Mouse (Mus musculus): ENCODE measurements around the gene Rad51b. TPM values are rescaled to one million over a fixed set of nuclear protein-coding genes. Genes with fewer than 3 reads are reported as not detected.

The Rad51b gene
- polyA plus RNA-seq, 1 experiment from 2014 or later: 3.9 TPM

DNA sequence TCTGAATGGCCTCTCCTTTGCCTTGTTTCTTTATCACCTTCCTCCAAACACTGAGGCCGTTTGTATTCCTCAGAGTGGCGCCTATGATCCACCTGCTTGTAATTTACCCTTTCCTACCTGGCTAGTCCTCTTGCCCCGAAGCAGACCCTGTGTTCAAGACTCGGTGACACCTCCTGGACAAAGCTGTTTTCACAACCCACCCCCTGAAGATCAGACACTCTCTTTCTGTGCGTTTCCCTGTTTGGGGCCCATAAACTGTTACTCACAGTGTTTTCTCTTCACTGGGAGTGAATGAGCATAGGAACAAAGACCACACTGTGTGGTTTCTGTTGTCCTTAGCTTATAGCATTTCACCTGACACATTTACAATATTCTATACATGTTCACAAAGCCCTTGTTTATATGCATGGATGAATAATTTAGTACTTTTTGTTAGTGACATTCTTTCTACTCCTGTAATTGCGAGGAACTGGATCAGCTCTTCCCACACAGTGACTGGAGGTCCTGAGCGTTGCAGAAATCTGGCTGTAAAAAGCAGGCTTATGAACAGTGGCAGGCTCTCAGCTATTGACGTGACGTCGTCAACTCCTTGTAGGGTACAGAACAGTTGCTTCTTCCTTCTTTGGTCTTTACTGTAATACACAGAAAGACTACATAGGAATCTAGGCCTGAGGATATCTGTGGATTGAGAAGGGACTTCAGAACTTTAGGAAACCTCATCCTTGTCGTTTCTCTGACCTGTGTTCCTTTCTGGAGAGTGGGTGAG lies 408.6 kb downstream of the Rad51b start:
- 42% methylated on average over 11 of the region's 11 CpGs for WGBS
- H3K9me3 ChIP-seq (replicated peaks; ENCODE audit: low read length): no peaks in the 10 kb centered on the region

DNA sequence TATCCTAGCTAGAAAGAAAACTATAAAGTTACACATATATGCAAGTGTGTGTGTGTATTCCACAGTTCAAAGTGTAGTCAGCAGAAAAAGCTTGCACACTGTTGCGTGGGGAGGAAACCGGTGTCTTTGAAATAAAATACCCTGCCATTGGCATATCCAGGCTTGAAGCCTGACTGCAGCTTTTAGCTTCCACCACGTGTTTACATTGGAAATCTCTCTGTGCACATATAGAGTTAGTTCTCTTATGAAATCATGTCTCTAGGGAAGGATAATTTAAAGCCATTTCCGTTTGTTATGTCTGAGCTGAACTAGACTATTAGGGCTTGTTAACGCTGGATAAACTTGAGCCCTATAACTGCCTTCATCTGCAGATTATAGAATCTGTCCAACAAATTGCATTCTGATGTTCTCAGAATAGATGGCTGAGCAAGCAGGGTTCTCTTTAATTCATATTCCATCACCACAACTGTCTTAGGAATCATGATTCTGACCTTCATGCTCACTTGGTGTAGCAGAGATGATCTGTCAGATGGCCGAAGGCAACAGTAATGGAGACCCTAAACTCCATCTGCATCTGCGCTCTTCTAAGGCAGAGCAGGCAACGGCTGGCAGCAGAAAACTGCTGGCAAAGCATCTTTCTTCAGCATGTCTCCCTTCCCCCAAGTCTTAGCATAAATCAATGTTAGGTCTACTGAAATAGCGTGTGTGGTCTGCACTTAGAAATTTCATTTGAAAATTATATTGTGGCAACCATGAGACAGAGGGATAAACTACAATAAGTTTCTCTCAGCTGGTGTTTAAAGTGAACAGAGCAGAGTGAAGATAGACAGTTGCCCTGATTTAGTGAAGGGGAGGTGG lies 410.7 kb downstream of the Rad51b start:
- H3K4me2 ChIP-seq (ENCODE audit: low read length): no peak overlapping the region
- ATAC-seq (replicated peaks; ENCODE audit: low FRiP score, low read depth) (no peak), DNase-seq (ENCODE audit: low spot score) (peak; percentile 84)
- H3K27ac ChIP-seq: peak overlapping the region; percentile 72
- whole genome bisulfite sequencing: 32% methylated on average over 9 of the region's 9 CpGs
- H3K27me3 ChIP-seq (ENCODE audit: insufficient read depth, low read length): no peaks in the 10 kb centered on the region
- H3K9ac ChIP-seq (ENCODE audit: low read depth, low read length): no peak overlapping the region
- H3K4me3 ChIP-seq (replicated peaks; ENCODE audit: low read depth, low read length): no peak overlapping the region
- TF ChIP-seq CTCF (IDR thresholded peaks at IDR 0.05; ENCODE audit: low read depth): no peak
- no peaks in the 10 kb centered on the region for H3K36me3 ChIP-seq (ENCODE audit: insufficient read depth, low read length)
- peaks cover 22% of the 10 kb centered on the region for H3K4me1 ChIP-seq (replicated peaks; ENCODE audit: insufficient read depth, low read length)
- H3K9me3 ChIP-seq (replicated peaks; ENCODE audit: low read length): no peaks in the 10 kb centered on the region

More for the DNA sequence above, 408.6 kb downstream of the Rad51b start:
- no peak for TF ChIP-seq CTCF (IDR thresholded peaks at IDR 0.05; ENCODE audit: low read depth)
- no peak for DNase-seq (ENCODE audit: low spot score)
- peaks cover 22% of the 10 kb centered on the region for H3K4me1 ChIP-seq (replicated peaks; ENCODE audit: insufficient read depth, low read length)
- no peak overlapping the region for H3K9ac ChIP-seq (ENCODE audit: low read depth, low read length)
- H3K27me3 ChIP-seq (ENCODE audit: insufficient read depth, low read length): no peaks in the 10 kb centered on the region
- no peak overlapping the region for H3K27ac ChIP-seq
- H3K4me3 ChIP-seq (replicated peaks; ENCODE audit: low read depth, low read length): no peak overlapping the region
- no peaks in the 10 kb centered on the region for H3K36me3 ChIP-seq (ENCODE audit: insufficient read depth, low read length)
- no peak overlapping the region for H3K4me2 ChIP-seq (ENCODE audit: low read length)
- no peak for ATAC-seq (replicated peaks; ENCODE audit: low FRiP score, low read depth)

DNA sequence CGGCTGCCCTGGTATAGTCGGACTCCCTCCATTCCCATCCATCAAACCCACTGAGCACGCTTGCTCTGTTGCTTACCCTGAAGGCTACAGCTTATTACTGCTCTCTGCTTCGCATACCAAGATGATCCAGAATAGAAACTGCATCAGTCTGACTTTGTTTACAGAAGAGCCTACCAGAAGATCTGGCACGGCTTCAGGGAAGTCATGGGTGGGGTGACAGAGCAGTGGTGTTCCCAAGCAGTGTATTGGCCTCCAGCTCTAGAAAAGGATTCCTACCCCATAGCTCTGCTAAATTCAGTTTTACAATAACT lies 411.3 kb downstream of the Rad51b start:
- WGBS: 25% methylated on average over 5 of the region's 5 CpGs
- DNase-seq (ENCODE audit: low spot score) (peak; percentile 65), ATAC-seq (replicated peaks; ENCODE audit: low FRiP score, low read depth) (no peak)
- no peak overlapping the region for H3K4me2 ChIP-seq (ENCODE audit: low read length)
- H3K9me3 ChIP-seq (replicated peaks; ENCODE audit: low read length): no peaks in the 10 kb centered on the region
- H3K4me3 ChIP-seq (replicated peaks; ENCODE audit: low read depth, low read length): no peak overlapping the region
- no peaks in the 10 kb centered on the region for H3K27me3 ChIP-seq (ENCODE audit: insufficient read depth, low read length)
- H3K36me3 ChIP-seq (ENCODE audit: insufficient read depth, low read length): no peaks in the 10 kb centered on the region
- peaks cover 22% of the 10 kb centered on the region for H3K4me1 ChIP-seq (replicated peaks; ENCODE audit: insufficient read depth, low read length)
- peak overlapping the region; percentile 72 for H3K27ac ChIP-seq
- TF ChIP-seq CTCF (IDR thresholded peaks at IDR 0.05; ENCODE audit: low read depth): no peak
- no peak overlapping the region for H3K9ac ChIP-seq (ENCODE audit: low read depth, low read length)

DNA sequence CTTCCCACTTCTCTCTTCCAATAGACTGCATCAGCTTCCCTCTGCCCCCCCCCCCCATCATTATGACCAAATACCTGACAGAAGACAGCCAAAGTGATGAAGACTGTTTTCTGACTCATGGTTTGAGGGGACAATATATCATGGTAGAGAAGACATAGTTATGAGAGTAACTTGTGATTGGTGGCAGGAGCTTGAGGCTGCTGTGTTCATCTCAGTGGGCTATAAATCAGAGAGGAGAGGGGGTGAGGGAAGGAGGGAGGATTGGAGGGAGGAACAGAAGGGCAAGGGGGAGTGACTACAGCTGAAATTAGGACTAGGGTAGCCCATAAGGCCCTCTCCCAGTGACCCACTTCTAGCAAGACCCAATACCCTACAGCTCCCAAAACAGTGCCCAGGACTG lies 416.2 kb downstream of the Rad51b start:
- no peak overlapping the region for H3K4me3 ChIP-seq (replicated peaks; ENCODE audit: low read depth, low read length)
- no peaks in the 10 kb centered on the region for H3K9me3 ChIP-seq (replicated peaks; ENCODE audit: low read length)
- no peak overlapping the region for H3K9ac ChIP-seq (ENCODE audit: low read depth, low read length)
- peaks cover 18% of the 10 kb centered on the region; the same call in 1 of the 2 replicates for H3K4me1 ChIP-seq (replicated peaks; ENCODE audit: insufficient read depth, low read length)
- H3K4me2 ChIP-seq (ENCODE audit: low read length): no peak overlapping the region
- no peaks in the 10 kb centered on the region for H3K27me3 ChIP-seq (ENCODE audit: insufficient read depth, low read length)
- no peak overlapping the region; the same call in 1 of the 2 replicates for H3K27ac ChIP-seq
- ATAC-seq (replicated peaks; ENCODE audit: low FRiP score, low read depth) (no peak; the same call in 1 of the 2 replicates), DNase-seq (ENCODE audit: low spot score) (peak; percentile 84)
- no peaks in the 10 kb centered on the region for H3K36me3 ChIP-seq (ENCODE audit: insufficient read depth, low read length)
- TF ChIP-seq CTCF (IDR thresholded peaks at IDR 0.05; ENCODE audit: low read depth): no peak

DNA sequence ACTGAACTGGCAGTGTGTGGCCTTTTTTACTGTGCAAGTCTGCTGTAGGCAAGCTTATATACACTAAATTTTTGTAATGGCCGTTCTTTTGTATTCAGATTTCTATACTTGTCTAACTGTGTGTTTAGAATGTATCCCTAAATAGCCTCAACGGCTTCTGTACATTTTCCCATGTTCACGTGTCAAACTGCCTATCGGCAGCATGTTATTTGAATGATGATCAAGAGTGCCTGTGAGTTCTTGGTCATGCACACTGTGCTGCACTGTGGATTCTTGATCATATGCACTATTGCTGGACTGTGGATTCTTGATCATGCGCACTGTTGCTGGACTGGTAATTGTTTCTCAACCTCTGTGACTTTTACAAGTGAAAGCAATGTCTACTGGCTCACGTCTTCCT lies 417.4 kb downstream of the Rad51b start:
- Histone ChIP-seq H3K4me1 (replicated peaks; ENCODE audit: insufficient read depth, low read length) (0 out of 2 replicates have a peak, but pooled peaks cover 17% of the 10 kb centered on the region), H3K36me3 (ENCODE audit: insufficient read depth, low read length) (no peaks in the 10 kb centered on the region), H3K9ac (ENCODE audit: low read depth, low read length) (no peak overlapping the region), H3K27ac (0 out of 2 replicates have a peak overlapping the region, but pooled peaks have one; percentile 51), H3K9me3 (replicated peaks; ENCODE audit: low read length) (no peaks in the 10 kb centered on the region), H3K4me2 (ENCODE audit: low read length) (no peak overlapping the region), H3K4me3 (replicated peaks; ENCODE audit: low read depth, low read length) (no peak overlapping the region), H3K27me3 (ENCODE audit: insufficient read depth, low read length) (no peaks in the 10 kb centered on the region)
- 46% methylated on average over 6 of the region's 6 CpGs for WGBS
- DNase-seq (ENCODE audit: low spot score) (no peak), ATAC-seq (replicated peaks; ENCODE audit: low FRiP score, low read depth) (no peak)
- TF ChIP-seq CTCF (IDR thresholded peaks at IDR 0.05; ENCODE audit: low read depth): no peak

DNA sequence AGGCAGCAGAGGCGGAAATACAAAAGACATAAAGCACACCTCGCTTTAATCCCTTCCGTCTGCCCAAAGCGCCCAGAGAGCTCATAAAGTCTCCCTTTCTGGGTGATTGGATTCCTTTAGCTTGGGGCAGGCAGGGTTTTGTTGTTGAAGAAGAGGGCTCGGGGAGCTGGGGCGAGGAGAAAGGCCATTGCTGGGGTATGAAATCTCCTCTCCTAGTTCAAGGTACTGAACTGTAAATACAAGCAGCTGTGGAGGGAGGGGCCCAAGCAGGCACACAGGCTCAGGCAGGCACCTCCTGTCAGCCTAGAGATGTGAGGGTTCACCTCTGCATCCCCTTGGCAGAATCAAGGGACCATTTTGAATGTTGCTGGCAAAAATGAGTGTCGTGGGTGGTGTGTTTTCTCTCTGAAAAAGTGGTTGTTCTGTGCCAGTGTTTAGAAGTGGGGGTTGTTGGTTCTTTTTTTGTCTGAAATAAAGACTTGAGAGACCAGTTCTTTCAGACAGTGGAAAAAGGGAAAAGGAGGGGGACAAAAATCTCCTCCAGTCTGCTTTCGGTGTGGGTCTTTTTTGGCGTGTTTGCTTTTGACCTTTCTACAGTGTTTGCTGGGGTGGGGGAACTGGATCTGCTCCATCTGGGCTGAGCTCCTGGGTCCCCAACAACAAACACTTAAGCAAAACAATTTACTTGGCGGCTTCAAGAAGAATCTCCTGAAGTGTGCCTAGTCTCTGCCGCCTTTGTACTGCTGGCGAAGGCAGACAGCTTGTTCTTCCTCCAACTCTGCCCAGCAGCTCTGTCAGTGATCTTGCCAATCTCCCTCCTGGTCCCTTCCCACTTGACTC lies 418.6 kb downstream of the Rad51b start:
- no peak for ATAC-seq (replicated peaks; ENCODE audit: low FRiP score, low read depth)
- peak; percentile 79 for DNase-seq (ENCODE audit: low spot score)

More for the DNA sequence above, 418.6 kb downstream of the Rad51b start:
- 0 out of 2 replicates have a peak, but pooled peaks cover 17% of the 10 kb centered on the region for H3K4me1 ChIP-seq (replicated peaks; ENCODE audit: insufficient read depth, low read length)
- no peaks in the 10 kb centered on the region for H3K36me3 ChIP-seq (ENCODE audit: insufficient read depth, low read length)
- H3K9ac ChIP-seq (ENCODE audit: low read depth, low read length): peak overlapping the region; percentile 13; the same call in 1 of the 2 replicates
- no peak for TF ChIP-seq CTCF (IDR thresholded peaks at IDR 0.05; ENCODE audit: low read depth)
- no peaks in the 10 kb centered on the region for H3K9me3 ChIP-seq (replicated peaks; ENCODE audit: low read length)
- peak overlapping the region; percentile 73 for H3K27ac ChIP-seq
- H3K27me3 ChIP-seq (ENCODE audit: insufficient read depth, low read length): no peaks in the 10 kb centered on the region
- H3K4me2 ChIP-seq (ENCODE audit: low read length): no peak overlapping the region
- no peak overlapping the region for H3K4me3 ChIP-seq (replicated peaks; ENCODE audit: low read depth, low read length)
- 43% methylated on average over 12 of the region's 12 CpGs for WGBS

Measured in kidney, postnatal 0 days (tissue).